Mouse (Mus musculus) forebrain, embryonic 16.5 days (tissue): Measurements from ENCODE around the gene Gm35549. TPM values are rescaled to one million over a fixed set of nuclear protein-coding genes. Genes with fewer than 3 reads are reported as not detected.
A peak's percentile ranks its signal among the peaks of the same experiment; 100 is the strongest.

Source experiments
- ATAC-seq: fragments of 200-750 bp; cut with Nextera tagmentation; 2 replicates; pipeline ENCODE4 v1.8.0; 2017; ENCODE audit warnings: mild to moderate bottlenecking, moderate library complexity
- H3K27ac ChIP-seq: fragments of 300-500 bp; sonication (generic); 2 replicates; pipeline ENCODE4 v1.5.1; 2014; ENCODE audit warnings: low read length, control low read depth
- H3K27me3 ChIP-seq: fragments of 300-500 bp; sonication (generic); replicated peaks from 2 replicates; pipeline ENCODE4 v1.6.1; 2014; ENCODE audit warnings: low read length; ENCODE audit not compliant: control insufficient read depth, insufficient read depth
- H3K36me3 ChIP-seq: fragments of 300-500 bp; sonication (generic); 2 replicates; pipeline ENCODE4 v1.6.1; 2014; ENCODE audit not compliant: control insufficient read depth, insufficient read depth
- H3K4me1 ChIP-seq: fragments of 300-500 bp; sonication (generic); replicated peaks from 2 replicates; pipeline ENCODE4 v1.6.1; 2014; ENCODE audit warnings: low read length; ENCODE audit not compliant: control insufficient read depth, insufficient read depth
- H3K4me2 ChIP-seq: fragments of 300-500 bp; sonication (generic); 2 replicates; pipeline ENCODE4 v1.6.1; 2014; ENCODE audit warnings: mild to moderate bottlenecking, low read length, control low read depth
- H3K4me3 ChIP-seq: fragments of 300-500 bp; sonication (generic); replicated peaks from 2 replicates; pipeline ENCODE4 v1.5.1; 2014; ENCODE audit warnings: mild to moderate bottlenecking, low read length, control low read depth
- H3K9ac ChIP-seq: fragments of 300-500 bp; sonication (generic); replicated peaks from 2 replicates; pipeline ENCODE4 v1.6.1; 2014; ENCODE audit warnings: low read depth, low read length, control low read depth
- H3K9me3 ChIP-seq: fragments of 300-500 bp; sonication (generic); 2 replicates; pipeline ENCODE4 v1.6.1; 2016; ENCODE audit warnings: low read length; ENCODE audit not compliant: control insufficient read depth
- WGBS: fragments of 180-500 bp; shearing (Covaris S2); extraction: QIAGEN DNeasy Blood & Tissue Kit; methylation state at CpG from one replicate; pipeline ENCODE4 v1.1.7; 2014; 5-methylcytosine and 5-hydroxymethylcytosine counted together
- polyA plus RNA-seq: library from polyadenylated mRNA; unstranded; fragments of >200 nt; fragmentation: Nextera tagmentation; extraction: Ambion mirVana; gene quantifications from 2 replicates; pipeline ENCODE4 v1.2.1, GENCODE M21; 2015

The Gm35549 gene
- polyA plus RNA-seq: 0.99 TPM in 1 of 2 replicates, not detected in the other

DNA sequence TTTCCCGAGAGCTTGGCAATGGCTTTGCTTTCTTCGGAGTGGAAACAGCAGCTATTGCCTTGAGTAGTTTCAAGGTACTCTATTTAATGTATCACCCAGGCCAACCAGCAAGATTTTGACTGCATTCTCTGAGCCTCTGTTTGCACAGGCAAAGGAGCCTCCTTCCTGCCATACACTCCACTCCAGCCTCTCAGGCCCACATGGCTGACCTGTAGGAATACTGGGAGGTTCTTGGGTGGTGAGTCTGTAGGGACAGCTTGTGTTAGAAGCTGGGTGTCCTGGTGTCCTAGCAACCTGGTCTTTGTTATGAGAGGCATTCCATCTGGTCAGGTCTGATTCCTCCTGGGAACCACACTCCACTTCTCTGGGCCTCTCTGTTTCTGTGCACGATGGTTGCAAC is at the start of gene Gm35549:
Gene Gm35549 (minus strand): TSS at position 276 of the 400 bp plus-strand sequence.
- no peak within 1 kb of the TSS for H3K4me2 ChIP-seq
- no peak within 1 kb of the TSS for H3K9ac ChIP-seq
- H3K27ac ChIP-seq: no peak within 1 kb of the TSS
- H3K9me3 ChIP-seq: no peaks in the 10 kb centered on the region
- 79% methylated on average over 3 of the region's 3 CpGs for WGBS
- H3K4me1 ChIP-seq: peaks cover 7% of the 10 kb centered on the region
- H3K4me3 ChIP-seq: no peak within 1 kb of the TSS
- H3K36me3 ChIP-seq: peaks cover 6% of the 10 kb centered on the region
- no peak for ATAC-seq
- H3K27me3 ChIP-seq: no peaks in the 10 kb centered on the region

- H3K27ac ChIP-seq: peak overlapping the region; percentile 39
- 6% methylated on average over 54 of the region's 54 CpGs for WGBS
These were observed 42.7 kb upstream of the Gm35549 start for GRCm38 (mm10) chr9:122886372-122887179.

DNA sequence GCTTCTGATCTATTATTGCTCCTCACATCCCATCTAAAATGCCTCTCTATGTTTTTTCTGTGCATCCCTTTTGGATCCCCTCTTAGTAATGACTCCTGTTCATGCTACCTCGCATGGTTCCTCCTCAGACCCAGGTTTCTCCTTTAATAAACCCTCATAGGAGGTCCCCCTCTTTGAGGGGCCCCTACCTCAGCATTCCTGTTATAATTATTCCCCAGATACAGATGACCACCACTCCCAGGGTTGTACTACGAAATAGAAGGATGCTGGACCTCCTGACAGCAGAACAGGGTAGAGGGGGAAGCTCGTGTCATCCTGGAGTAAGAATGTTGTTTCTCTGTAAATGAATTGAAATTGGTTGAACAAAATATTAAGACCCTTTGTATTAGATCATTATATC is 41.5 kb upstream of the Gm35549 start, which contains the start of gene Zkscan7:
Gene Zkscan7 (plus strand): TSS at position 301 of the 400 bp plus-strand sequence.
- H3K27ac ChIP-seq: no peak within 1 kb of the TSS; the same call in 1 of the 2 replicates
- peak within 1 kb of the TSS; percentile 86; the same call in 1 of the 2 replicates for H3K9ac ChIP-seq
- H3K4me1 ChIP-seq: peaks cover 9% of the 10 kb centered on the region
- no peak for ATAC-seq
- no peaks in the 10 kb centered on the region for H3K9me3 ChIP-seq
- no peaks in the 10 kb centered on the region for H3K36me3 ChIP-seq
- 82% methylated on average over 3 of the region's 3 CpGs for WGBS
- peak within 1 kb of the TSS; percentile 83 for H3K4me2 ChIP-seq
- no peaks in the 10 kb centered on the region for H3K27me3 ChIP-seq
- H3K4me3 ChIP-seq: peak within 1 kb of the TSS; percentile 83

More at GRCm38 (mm10) chr9:122886372-122887179, 42.7 kb upstream of the Gm35549 start:
- H3K9me3 ChIP-seq: no peaks in the 10 kb centered on the region
- H3K9ac ChIP-seq: peak overlapping the region; percentile 86
- peak overlapping the region; percentile 83 for H3K4me2 ChIP-seq
- peaks cover 4% of the 10 kb centered on the region; the same call in 1 of the 2 replicates for H3K36me3 ChIP-seq
- H3K4me1 ChIP-seq: peaks cover 9% of the 10 kb centered on the region
- peak; percentile 95 for ATAC-seq
- H3K27me3 ChIP-seq: no peaks in the 10 kb centered on the region
- H3K4me3 ChIP-seq: peak overlapping the region; percentile 83

GRCm38 (mm10) chr9:122875145-122875544 is 31.3 kb upstream of the Gm35549 start:
- WGBS: 94% methylated on average over 2 of the region's 2 CpGs
- no peak for ATAC-seq
- H3K4me3 ChIP-seq: no peak overlapping the region
- H3K27ac ChIP-seq: no peak overlapping the region
- H3K9me3 ChIP-seq: no peaks in the 10 kb centered on the region
- no peaks in the 10 kb centered on the region for H3K4me1 ChIP-seq
- H3K4me2 ChIP-seq: no peak overlapping the region
- H3K9ac ChIP-seq: no peak overlapping the region
- no peaks in the 10 kb centered on the region for H3K27me3 ChIP-seq
- H3K36me3 ChIP-seq: no peaks in the 10 kb centered on the region

DNA sequence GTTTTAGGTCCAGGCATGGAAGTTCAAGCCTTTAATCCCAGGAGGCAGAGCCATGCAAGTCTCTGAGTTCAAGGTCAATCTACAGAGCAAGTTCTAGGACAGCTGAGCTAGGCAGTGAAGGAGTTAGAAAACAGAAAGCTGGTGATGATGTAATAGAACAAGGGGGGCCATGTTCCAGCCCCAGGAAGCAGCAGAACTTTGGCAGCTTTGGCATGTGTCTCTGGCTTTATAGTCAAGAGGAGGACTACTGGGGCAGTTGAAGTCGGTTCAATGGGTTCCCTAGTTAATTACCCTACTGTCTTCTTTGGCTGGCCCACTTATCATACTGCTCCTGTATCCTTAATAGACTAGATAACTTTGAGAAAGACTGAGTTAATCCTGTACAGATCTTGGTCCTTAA is 30.8 kb upstream of the Gm35549 start:
- Histone ChIP-seq H3K4me1 (no peaks in the 10 kb centered on the region), H3K4me2 (no peak overlapping the region), H3K9me3 (no peaks in the 10 kb centered on the region), H3K9ac (no peak overlapping the region), H3K27ac (no peak overlapping the region), H3K36me3 (no peaks in the 10 kb centered on the region), H3K27me3 (no peaks in the 10 kb centered on the region), H3K4me3 (no peak overlapping the region)
- WGBS: 65% methylated on average over 1 of the region's 1 CpGs
- no peak for ATAC-seq

DNA sequence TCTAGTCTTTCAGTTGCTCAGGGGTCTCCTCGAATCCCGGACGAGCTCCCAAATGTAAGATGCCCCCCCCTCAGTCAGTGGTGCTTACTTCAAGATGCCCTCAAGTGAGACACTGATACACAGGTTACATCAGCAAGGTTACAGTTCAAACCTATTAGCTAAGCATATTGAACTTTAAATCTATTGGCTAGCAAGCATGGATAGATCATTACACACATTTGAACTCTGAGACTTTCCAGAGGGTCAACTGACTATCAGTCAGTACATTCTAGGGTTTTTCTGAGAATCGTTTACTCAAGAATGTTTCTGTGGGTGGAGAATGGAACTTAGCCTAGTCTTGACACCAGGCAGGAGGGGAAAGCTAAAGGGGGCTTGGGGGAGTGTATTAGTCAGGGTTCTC is 28.8 kb upstream of the Gm35549 start:
- no peaks in the 10 kb centered on the region for H3K9me3 ChIP-seq
- 90% methylated on average over 4 of the region's 4 CpGs for WGBS
- no peak overlapping the region for H3K27ac ChIP-seq
- H3K4me1 ChIP-seq: no peaks in the 10 kb centered on the region
- no peak overlapping the region for H3K4me2 ChIP-seq
- H3K27me3 ChIP-seq: no peaks in the 10 kb centered on the region
- no peak overlapping the region for H3K4me3 ChIP-seq
- H3K9ac ChIP-seq: no peak overlapping the region
- no peaks in the 10 kb centered on the region for H3K36me3 ChIP-seq
- no peak for ATAC-seq

- peaks cover 18% of the 10 kb centered on the region for H3K4me1 ChIP-seq
- H3K27me3 ChIP-seq: no peaks in the 10 kb centered on the region
- WGBS: 81% methylated on average over 4 of the region's 4 CpGs
- peaks cover 3% of the 10 kb centered on the region; the same call in 1 of the 2 replicates for H3K9me3 ChIP-seq
- peaks cover 12% of the 10 kb centered on the region for H3K36me3 ChIP-seq
- H3K9ac ChIP-seq: peak overlapping the region; percentile 93
- H3K4me2 ChIP-seq: peak overlapping the region; percentile 54
- peak overlapping the region; percentile 95 for H3K4me3 ChIP-seq
- ATAC-seq: peak; percentile 26
- no peak overlapping the region for H3K27ac ChIP-seq
These were observed 22.4 kb upstream of the Gm35549 start for GRCm38 (mm10) chr9:122866192-122866591.

- Histone ChIP-seq H3K4me2 (peak within 1 kb of the TSS; percentile 80), H3K4me1 (peaks cover 18% of the 10 kb centered on the region), H3K27ac (peak within 1 kb of the TSS; percentile 67; the same call in 1 of the 2 replicates), H3K4me3 (peak within 1 kb of the TSS; percentile 95), H3K27me3 (no peaks in the 10 kb centered on the region), H3K36me3 (peaks cover 16% of the 10 kb centered on the region), H3K9ac (peak within 1 kb of the TSS; percentile 93), H3K9me3 (peaks cover 7% of the 10 kb centered on the region; the same call in 1 of the 2 replicates)
- under 1% methylated on average over 34 of the region's 34 CpGs for WGBS
- ATAC-seq: peak; percentile 97
These were observed 21.9 kb upstream of the Gm35549 start, which contains the start of gene Zfp445 for GRCm38 (mm10) chr9:122865697-122866166. TSS of gene Zfp445 (minus strand) at chr9:122866006.

- no peak overlapping the region for H3K27ac ChIP-seq
- WGBS: 63% methylated on average over 3 of the region's 3 CpGs
- H3K9me3 ChIP-seq: peaks cover 9% of the 10 kb centered on the region; the same call in 1 of the 2 replicates
- peak overlapping the region; percentile 80 for H3K4me2 ChIP-seq
- H3K4me3 ChIP-seq: peak overlapping the region; percentile 95
- ATAC-seq: no peak
- H3K27me3 ChIP-seq: no peaks in the 10 kb centered on the region
- H3K9ac ChIP-seq: peak overlapping the region; percentile 23; the same call in 1 of the 2 replicates
- H3K4me1 ChIP-seq: peaks cover 18% of the 10 kb centered on the region
- peaks cover 25% of the 10 kb centered on the region for H3K36me3 ChIP-seq
These were observed 21.0 kb upstream of the Gm35549 start for GRCm38 (mm10) chr9:122864848-122865247.
